Mouse (Mus musculus) layer of hippocampus, adult 8-10 months (tissue): ENCODE results near the gene Olfr1428. TPM values are rescaled to one million over a fixed set of nuclear protein-coding genes. Genes with fewer than 3 reads are reported as not detected.
A peak's percentile ranks its signal among the peaks of the same experiment; 100 is the strongest.
"Not testable (repeated sequence)": the region's sequence is repeated elsewhere in the genome, so short reads cannot be mapped to it uniquely, and the experiment has no call there.

Experiments
- DNase-seq, 2 experiments: peaks; one replicate each; pipeline ENCODE4 v3.0.0; 2022; ENCODE audit warnings: low spot score in 2 of 2
- total RNA-seq, 4 experiments: library from RNA; stranded (reverse); gene quantifications; 2 replicates each; pipeline ENCODE4 v1.2.4; 2022

The Olfr1428 gene
- total RNA-seq: not detected

GRCm38 (mm10) chr19:12115797-12116196 is at the start of gene Olfr1428:
Olfr1428 (minus strand) TSS chr19:12115897.
- no peak for DNase-seq

GRCm38 (mm10) chr19:12145452-12145851 is 29.8 kb upstream of the Olfr1428 start:
- DNase-seq: peak; percentile 23 to 32

- peak; percentile 70 to 75 for DNase-seq
These were observed 27.7 kb upstream of the Olfr1428 start for GRCm38 (mm10) chr19:12143356-12143755.

GRCm38 (mm10) chr19:12134289-12134688 is 18.6 kb upstream of the Olfr1428 start:
- peak in 1 of 2 experiments; percentile 16 for DNase-seq

- DNase-seq: no peak
These were observed 7.4 kb upstream of the Olfr1428 start, which contains the start of gene Olfr76 for GRCm38 (mm10) chr19:12123103-12123502. Olfr76 (minus strand) TSS chr19:12123203.

- DNase-seq: no peak
These were observed 767 bp upstream of the Olfr1428 start for GRCm38 (mm10) chr19:12116464-12116863.

- no peak for DNase-seq
These were observed 1.9 kb downstream of the Olfr1428 start for GRCm38 (mm10) chr19:12113807-12114206.

- no peak for DNase-seq
These were observed 11.2 kb downstream of the Olfr1428 start for GRCm38 (mm10) chr19:12104541-12104940.

- DNase-seq: no peak
These were observed 12.5 kb downstream of the Olfr1428 start, which contains the start of gene Olfr1427 for GRCm38 (mm10) chr19:12103234-12103633. Olfr1427 (minus strand) TSS chr19:12103334.

GRCm38 (mm10) chr19:12091913-12092312 is 23.8 kb downstream of the Olfr1428 start, which contains the start of gene Olfr1426:
Olfr1426 (minus strand) TSS chr19:12092013.
- no peak for DNase-seq

GRCm38 (mm10) chr19:12077631-12078030 is 38.1 kb downstream of the Olfr1428 start, which contains the start of gene Olfr1425:
Olfr1425 (minus strand) TSS chr19:12077731.
- DNase-seq: not testable (repeated sequence)

- not testable (repeated sequence) for DNase-seq
These were observed 46.2 kb downstream of the Olfr1428 start for GRCm38 (mm10) chr19:12069546-12069945.

- not testable (repeated sequence) for DNase-seq
These were observed 47.9 kb downstream of the Olfr1428 start for GRCm38 (mm10) chr19:12067806-12068205.

- DNase-seq: not testable (repeated sequence)
These were observed 53.1 kb downstream of the Olfr1428 start, which contains the start of gene Olfr1424 for GRCm38 (mm10) chr19:12062582-12062981. Olfr1424 (minus strand) TSS chr19:12062682.

Other genes starting within 250 kb of the Olfr1428 start
- gene Olfr1419, start 240.8 kb downstream of the Olfr1428 start, total RNA-seq: not detected
- gene Olfr1420, start 229.3 kb downstream of the Olfr1428 start, total RNA-seq: not detected
- gene Patl1, start 203.5 kb downstream of the Olfr1428 start, total RNA-seq: 10 to 100 TPM; 21.5 to 22.9 (median 22.3) TPM
- 10 to 100 TPM; 49.6 to 55.3 (median 53.3) TPM for gene Osbp, start 150.0 kb downstream of the Olfr1428 start, total RNA-seq
- not detected for gene Olfr1423, start 74.6 kb downstream of the Olfr1428 start, total RNA-seq
- gene Olfr1424, start 53.2 kb downstream of the Olfr1428 start, total RNA-seq: not detected
- not detected for gene Olfr1425, start 38.2 kb downstream of the Olfr1428 start, total RNA-seq
- not detected for gene Olfr1426, start 23.9 kb downstream of the Olfr1428 start, total RNA-seq
- not detected for gene Olfr1427, start 12.6 kb downstream of the Olfr1428 start, total RNA-seq
- gene Olfr76, start 7.3 kb upstream of the Olfr1428 start, total RNA-seq: not detected
- not detected for gene Olfr1555-ps1, start 54.2 kb upstream of the Olfr1428 start, total RNA-seq
- gene Olfr1431, start 84.7 kb upstream of the Olfr1428 start, total RNA-seq: not detected
- gene Olfr1432, start 116.7 kb upstream of the Olfr1428 start, total RNA-seq: not detected
- gene Olfr262, start 125.8 kb upstream of the Olfr1428 start, total RNA-seq: not detected
- not detected for gene Olfr235, start 145.1 kb upstream of the Olfr1428 start, total RNA-seq
- not detected for gene Olfr1434, start 164.0 kb upstream of the Olfr1428 start, total RNA-seq
- gene Olfr1436, start 183.2 kb upstream of the Olfr1428 start, total RNA-seq: not detected
- not detected for gene Olfr1437, start 209.2 kb upstream of the Olfr1428 start, total RNA-seq
- not detected for gene Olfr1438-ps1, start 220.0 kb upstream of the Olfr1428 start, total RNA-seq